Mouse (Mus musculus): ENCODE data around the gene Tdrkh. TPM values are rescaled to one million over a fixed set of nuclear protein-coding genes. Genes with fewer than 3 reads are reported as not detected.

The Tdrkh gene
- polyA plus RNA-seq, 1 experiment, result 22.8 TPM

- WGBS, result 1% methylated on average over 11 of the region's 14 CpGs
- peak within 1 kb of the TSS; percentile 83 for H3K27ac ChIP-seq (ENCODE audit: insufficient read depth, low read length)
Observed at GRCm38 (mm10) chr3:94477981-94478422, 64.9 kb downstream of the Tdrkh start, which contains the start of gene Celf3. Gene Celf3 (plus strand): TSS chr3:94478295.

GRCm38 (mm10) chr3:94478591-94479169 lies 65.6 kb downstream of the Tdrkh start:
- H3K27ac ChIP-seq (ENCODE audit: insufficient read depth, low read length), result peak overlapping the region; percentile 83
- peaks cover 17% of the 10 kb centered on the region for H3K4me1 ChIP-seq (ENCODE audit: control insufficient read depth, insufficient read depth, low read length)
- H3K4me3 ChIP-seq (replicated peaks; ENCODE audit: insufficient read depth, low read depth, low read length), result peak overlapping the region; percentile 86
- no peaks in the 10 kb centered on the region for H3K27me3 ChIP-seq (ENCODE audit: control insufficient read depth, insufficient read depth, low read length)
- TF ChIP-seq POLR2A (IDR thresholded peaks at IDR 0.05; ENCODE audit: borderline replicate concordance, insufficient read depth, low read length), result no peak
- TF ChIP-seq CTCF (IDR thresholded peaks at IDR 0.05; ENCODE audit: borderline replicate concordance, insufficient read depth, low read depth, low read length), result no peak
- 3% methylated on average over 9 of the region's 9 CpGs for WGBS
- peak; percentile 45 to 57 for DNase-seq

More at GRCm38 (mm10) chr3:94477981-94478422, 64.9 kb downstream of the Tdrkh start, which contains the start of gene Celf3:
- TF ChIP-seq POLR2A (IDR thresholded peaks at IDR 0.05; ENCODE audit: borderline replicate concordance, insufficient read depth, low read length) (peak; percentile 53), CTCF (IDR thresholded peaks at IDR 0.05; ENCODE audit: borderline replicate concordance, insufficient read depth, low read depth, low read length) (no peak)
- Histone ChIP-seq H3K4me1 (ENCODE audit: control insufficient read depth, insufficient read depth, low read length) (peaks cover 21% of the 10 kb centered on the region), H3K27me3 (ENCODE audit: control insufficient read depth, insufficient read depth, low read length) (no peaks in the 10 kb centered on the region), H3K4me3 (replicated peaks; ENCODE audit: insufficient read depth, low read depth, low read length) (peak within 1 kb of the TSS; percentile 86)
- peak; percentile 81 to 87 for DNase-seq

- H3K4me3 ChIP-seq (replicated peaks; ENCODE audit: insufficient read depth, low read depth, low read length), result peak overlapping the region; percentile 86
- peaks cover 21% of the 10 kb centered on the region for H3K4me1 ChIP-seq (ENCODE audit: control insufficient read depth, insufficient read depth, low read length)
- peak in 1 of 2 experiments; percentile 22 for DNase-seq
- 27% methylated on average over 11 of the region's 11 CpGs for WGBS
- no peak overlapping the region for H3K27ac ChIP-seq (ENCODE audit: insufficient read depth, low read length)
- no peak for TF ChIP-seq CTCF (IDR thresholded peaks at IDR 0.05; ENCODE audit: borderline replicate concordance, insufficient read depth, low read depth, low read length)
- TF ChIP-seq POLR2A (IDR thresholded peaks at IDR 0.05; ENCODE audit: borderline replicate concordance, insufficient read depth, low read length), result no peak
- H3K27me3 ChIP-seq (ENCODE audit: control insufficient read depth, insufficient read depth, low read length), result no peaks in the 10 kb centered on the region
Observed at GRCm38 (mm10) chr3:94479564-94479963, 66.5 kb downstream of the Tdrkh start.

- H3K4me1 ChIP-seq (ENCODE audit: control insufficient read depth, insufficient read depth, low read length), result peaks cover 28% of the 10 kb centered on the region
- TF ChIP-seq POLR2A (IDR thresholded peaks at IDR 0.05; ENCODE audit: borderline replicate concordance, insufficient read depth, low read length), result no peak
- TF ChIP-seq CTCF (IDR thresholded peaks at IDR 0.05; ENCODE audit: borderline replicate concordance, insufficient read depth, low read depth, low read length), result no peak
- H3K27ac ChIP-seq (ENCODE audit: insufficient read depth, low read length), result no peak within 1 kb of the TSS
- peak; percentile 22 to 29 for DNase-seq
- H3K27me3 ChIP-seq (ENCODE audit: control insufficient read depth, insufficient read depth, low read length), result no peaks in the 10 kb centered on the region
- 41% methylated on average over 16 of the region's 16 CpGs for WGBS
- H3K4me3 ChIP-seq (replicated peaks; ENCODE audit: insufficient read depth, low read depth, low read length), result peak within 1 kb of the TSS; percentile 86
Observed at GRCm38 (mm10) chr3:94480291-94480884, 67.3 kb downstream of the Tdrkh start, which contains the start of gene Riiad1. Gene Riiad1 (minus strand): TSS chr3:94480341.

GRCm38 (mm10) chr3:94481429-94481828 lies 68.4 kb downstream of the Tdrkh start:
- WGBS, result 55% methylated on average over 4 of the region's 4 CpGs
- H3K27me3 ChIP-seq (ENCODE audit: control insufficient read depth, insufficient read depth, low read length), result no peaks in the 10 kb centered on the region
- DNase-seq, result no peak
- H3K27ac ChIP-seq (ENCODE audit: insufficient read depth, low read length), result no peak overlapping the region
- peaks cover 34% of the 10 kb centered on the region for H3K4me1 ChIP-seq (ENCODE audit: control insufficient read depth, insufficient read depth, low read length)
- H3K4me3 ChIP-seq (replicated peaks; ENCODE audit: insufficient read depth, low read depth, low read length), result no peak overlapping the region
- no peak for TF ChIP-seq POLR2A (IDR thresholded peaks at IDR 0.05; ENCODE audit: borderline replicate concordance, insufficient read depth, low read length)
- TF ChIP-seq CTCF (IDR thresholded peaks at IDR 0.05; ENCODE audit: borderline replicate concordance, insufficient read depth, low read depth, low read length), result no peak

- 79% methylated on average over 17 of the region's 17 CpGs for WGBS
- TF ChIP-seq POLR2A (IDR thresholded peaks at IDR 0.05; ENCODE audit: borderline replicate concordance, insufficient read depth, low read length), result no peak
- no peak for TF ChIP-seq CTCF (IDR thresholded peaks at IDR 0.05; ENCODE audit: borderline replicate concordance, insufficient read depth, low read depth, low read length)
- Histone ChIP-seq H3K4me1 (ENCODE audit: control insufficient read depth, insufficient read depth, low read length) (peaks cover 36% of the 10 kb centered on the region), H3K4me3 (replicated peaks; ENCODE audit: insufficient read depth, low read depth, low read length) (no peak overlapping the region), H3K27ac (ENCODE audit: insufficient read depth, low read length) (no peak overlapping the region), H3K27me3 (ENCODE audit: control insufficient read depth, insufficient read depth, low read length) (no peaks in the 10 kb centered on the region)
- peak; percentile 59 to 67 for DNase-seq
Observed at GRCm38 (mm10) chr3:94482764-94483385, 69.8 kb downstream of the Tdrkh start.

- 15% methylated on average over 20 of the region's 20 CpGs for WGBS
- Histone ChIP-seq H3K4me1 (ENCODE audit: control insufficient read depth, insufficient read depth, low read length) (peaks cover 36% of the 10 kb centered on the region), H3K27me3 (ENCODE audit: control insufficient read depth, insufficient read depth, low read length) (no peaks in the 10 kb centered on the region), H3K27ac (ENCODE audit: insufficient read depth, low read length) (peak overlapping the region; percentile 49; the same call in 1 of the 2 replicates), H3K4me3 (replicated peaks; ENCODE audit: insufficient read depth, low read depth, low read length) (no peak overlapping the region)
- TF ChIP-seq CTCF (IDR thresholded peaks at IDR 0.05; ENCODE audit: borderline replicate concordance, insufficient read depth, low read depth, low read length) (no peak), POLR2A (IDR thresholded peaks at IDR 0.05; ENCODE audit: borderline replicate concordance, insufficient read depth, low read length) (no peak)
- DNase-seq, result peak; percentile 84 to 90
Observed at GRCm38 (mm10) chr3:94483790-94484439, 70.8 kb downstream of the Tdrkh start.

Other genes starting within 250 kb of the Tdrkh start
- not detected in 2 replicates for gene Gm10696, start 235.1 kb upstream of the Tdrkh start, polyA plus RNA-seq (2012; rRNA removed)
- gene Gm5286, start 216.6 kb upstream of the Tdrkh start, polyA plus RNA-seq (2012; rRNA removed), result not detected in 2 replicates
- gene Gm4778, start 149.2 kb upstream of the Tdrkh start, polyA plus RNA-seq (2012; rRNA removed), result not detected in 2 replicates
- 33.6 and 33.8 TPM in 2 replicates for gene Them4, start 103.2 kb upstream of the Tdrkh start, polyA plus RNA-seq (2012; rRNA removed)
- not detected in 2 replicates for gene Them5, start 71.2 kb upstream of the Tdrkh start, polyA plus RNA-seq (2012; rRNA removed)
- 3.5 and 3.7 TPM in 2 replicates for gene C2cd4d, start 50.8 kb upstream of the Tdrkh start, polyA plus RNA-seq (2012; rRNA removed)
- 20.4 and 20.9 TPM in 2 replicates for gene Rorc, start 40.5 kb upstream of the Tdrkh start, polyA plus RNA-seq (2012; rRNA removed)
- gene Lingo4, start 14.8 kb upstream of the Tdrkh start, polyA plus RNA-seq (2012; rRNA removed), result 6.5 and 6.6 TPM in 2 replicates
- 58.5 and 58.6 TPM in 2 replicates for gene Mrpl9, start 30.0 kb downstream of the Tdrkh start, polyA plus RNA-seq (2012; rRNA removed)
- gene Oaz3, start 30.6 kb downstream of the Tdrkh start, polyA plus RNA-seq (2012; rRNA removed), result 0.15 and 0.32 TPM in 2 replicates
- 112 and 123 TPM in 2 replicates for gene Celf3, start 65.0 kb downstream of the Tdrkh start, polyA plus RNA-seq (2012; rRNA removed)
- 1.3 and 1.6 TPM in 2 replicates for gene Riiad1, start 67.1 kb downstream of the Tdrkh start, polyA plus RNA-seq (2012; rRNA removed)
- gene Snx27, start 169.4 kb downstream of the Tdrkh start, polyA plus RNA-seq (2012; rRNA removed), result 55.9 and 58.6 TPM in 2 replicates
- not detected in 2 replicates for gene Gm10972, start 229.8 kb downstream of the Tdrkh start, polyA plus RNA-seq (2012; rRNA removed)
- gene Tuft1, start 245.6 kb downstream of the Tdrkh start, polyA plus RNA-seq (2012; rRNA removed), result 7.0 and 7.4 TPM in 2 replicates